Mouse (Mus musculus): ENCODE measurements at regions not wholly inside any gene's neighbourhood (a gene's known extent, or its start where the extent isn't known, plus 50 kb on each side); places are given as distances from the start of the nearest gene placed in this dataset.

- no peak for DNase-seq (ENCODE audit: low read depth, low spot score)
Observed at GRCm38 (mm10) chr5:12222622-12223021, 160.6 kb upstream of the Sema3d start.

GRCm38 (mm10) chr5:12233377-12234096, 149.6 kb upstream of the Sema3d start:
- DNase-seq (ENCODE audit: low read depth, low spot score) = no peak

- DNase-seq (ENCODE audit: low read depth, low spot score) = no peak
Observed at GRCm38 (mm10) chr5:12243179-12243805, 139.9 kb upstream of the Sema3d start.

- DNase-seq (ENCODE audit: low read depth, low spot score) = no peak
Observed at GRCm38 (mm10) chr5:12293685-12294084, 89.5 kb upstream of the Sema3d start.

- DNase-seq (ENCODE audit: low read depth, low spot score) = no peak
Observed at GRCm38 (mm10) chr5:12297331-12297730, 85.9 kb upstream of the Sema3d start.

- DNase-seq (ENCODE audit: low read depth, low spot score) = no peak
Observed at GRCm38 (mm10) chr5:12301833-12302808, 81.1 kb upstream of the Sema3d start.

GRCm38 (mm10) chr5:12309408-12309807, 73.8 kb upstream of the Sema3d start:
- DNase-seq (ENCODE audit: low read depth, low spot score) = no peak

- no peak for DNase-seq (ENCODE audit: low read depth, low spot score)
Observed at GRCm38 (mm10) chr5:12332648-12333305, 50.4 kb upstream of the Sema3d start.
